Mouse (Mus musculus) left cerebral cortex, adult 9 months (tissue): ENCODE measurements around the gene Gm7995.
"Not testable (repeated sequence)": the region's sequence is repeated elsewhere in the genome, so short reads cannot be mapped to it uniquely, and the experiment has no call there.

Experiments
- DNase-seq, 2 experiments: peaks; one replicate each; pipeline ENCODE4 v3.0.0; 2022; ENCODE audit warnings: low spot score in 2 of 2

Gene Gm7995

DNA sequence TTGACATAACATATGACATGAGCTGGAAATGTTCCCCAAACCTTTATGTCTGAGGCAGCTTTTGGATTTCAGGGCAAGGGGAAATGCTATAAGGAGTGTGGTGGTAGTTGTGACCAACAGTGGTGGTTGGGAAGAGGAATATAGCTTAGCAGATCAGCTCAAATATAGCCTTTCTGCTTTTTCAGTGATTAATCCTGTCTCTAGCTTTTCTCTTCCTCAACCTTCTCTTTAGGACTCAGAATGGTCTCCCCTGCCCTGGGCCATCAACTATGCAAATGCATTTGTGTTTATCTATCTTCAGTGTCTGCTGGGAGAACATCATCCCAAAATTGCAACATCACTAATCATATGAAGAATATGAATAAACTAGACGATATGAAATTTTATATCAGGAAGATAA is at the start of gene Gm7995:
Gene Gm7995 (plus strand): TSS at position 301 of the 400 bp plus-strand sequence.
- DNase-seq: not testable (repeated sequence)

DNA sequence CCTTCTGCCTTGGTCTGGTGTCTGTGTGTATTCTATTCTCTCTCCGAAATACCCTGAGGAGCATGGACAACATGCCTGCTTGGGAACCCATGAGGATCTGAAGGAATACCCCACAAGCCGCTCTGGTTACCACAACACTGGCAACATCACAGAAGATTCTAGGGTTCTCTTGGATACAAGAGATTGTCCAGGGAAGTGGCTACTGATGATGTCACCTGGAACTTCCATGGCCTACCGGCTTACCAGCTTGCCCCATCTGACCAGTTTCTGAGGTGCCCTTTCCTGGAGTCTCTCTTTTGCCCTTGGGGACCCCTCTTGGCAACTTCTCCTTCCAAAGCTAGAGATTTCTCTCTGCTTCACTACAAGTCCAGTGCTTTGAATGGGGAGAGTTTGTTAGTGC is 12.8 kb upstream of the Gm7995 start, which contains the start of gene Gm9611:
Gene Gm9611 (minus strand): TSS at position 101 of the 400 bp plus-strand sequence.
- DNase-seq: not testable (repeated sequence)
